Mouse (Mus musculus) cerebellum, adult 11-12 months (tissue): ENCODE measurements at regions not wholly inside any gene's neighbourhood (a gene's known extent, or its start where the extent isn't known, plus 50 kb on each side); places are given as distances from the start of the nearest gene placed in this dataset.
"Not testable (repeated sequence)": the region's sequence is repeated elsewhere in the genome, so short reads cannot be mapped to it uniquely, and the experiment has no call there.

Experiments used
- DNase-seq: peaks from one replicate; pipeline ENCODE4 v3.0.0; 2022

- DNase-seq = no peak
Measured at GRCm38 (mm10) chr10:96685991-96686601, 69.3 kb downstream of the Btg1 start.

DNA sequence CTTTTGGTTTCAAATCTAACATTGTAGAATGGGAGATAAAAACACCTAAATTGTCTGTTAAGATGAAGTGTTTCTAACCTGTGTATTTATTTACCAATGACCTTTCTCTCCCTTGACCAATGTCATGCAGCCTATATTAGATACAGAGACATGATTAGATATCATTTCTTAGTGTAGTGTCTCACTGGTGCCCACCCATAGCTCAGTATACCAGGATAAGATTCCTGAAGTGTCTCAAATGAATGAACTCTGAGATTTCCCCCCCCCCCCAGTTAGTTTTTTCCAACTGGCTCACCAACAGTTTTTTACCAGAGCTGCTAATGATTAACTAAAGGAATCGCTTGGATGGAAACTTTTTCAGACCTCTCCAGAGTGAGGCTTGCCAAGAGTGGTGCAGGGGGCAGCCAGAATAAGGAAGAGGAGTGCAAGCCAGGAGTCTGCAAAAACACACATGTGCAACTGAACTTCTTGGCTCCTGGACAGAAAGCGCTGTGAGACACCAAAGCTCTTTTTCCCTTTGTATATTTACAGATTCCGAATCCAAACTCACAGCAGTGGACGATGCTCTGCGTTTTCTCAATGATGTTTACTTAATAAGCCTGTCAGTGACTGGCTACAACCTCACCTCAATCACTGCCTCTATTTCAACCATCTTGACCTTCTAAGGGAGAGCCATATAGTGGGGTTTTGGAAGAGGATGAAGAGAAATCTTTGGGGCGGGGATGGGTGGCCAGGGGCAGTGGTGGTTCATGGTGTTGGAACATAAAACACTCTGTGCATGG lies 70.0 kb downstream of the Btg1 start:
- no peak for DNase-seq

GRCm38 (mm10) chr10:96687441-96687772 lies 70.6 kb downstream of the Btg1 start:
- DNase-seq = no peak

- no peak for DNase-seq
Measured at GRCm38 (mm10) chr10:96689976-96690867, 73.4 kb downstream of the Btg1 start.

- no peak for DNase-seq
Measured at GRCm38 (mm10) chr10:96690868-96691302, 74.1 kb downstream of the Btg1 start.

- no peak for DNase-seq
Measured at GRCm38 (mm10) chr10:96691319-96691870, 74.6 kb downstream of the Btg1 start.

- no peak for DNase-seq
Measured at GRCm38 (mm10) chr10:96692821-96693220, 76.0 kb downstream of the Btg1 start.

DNA sequence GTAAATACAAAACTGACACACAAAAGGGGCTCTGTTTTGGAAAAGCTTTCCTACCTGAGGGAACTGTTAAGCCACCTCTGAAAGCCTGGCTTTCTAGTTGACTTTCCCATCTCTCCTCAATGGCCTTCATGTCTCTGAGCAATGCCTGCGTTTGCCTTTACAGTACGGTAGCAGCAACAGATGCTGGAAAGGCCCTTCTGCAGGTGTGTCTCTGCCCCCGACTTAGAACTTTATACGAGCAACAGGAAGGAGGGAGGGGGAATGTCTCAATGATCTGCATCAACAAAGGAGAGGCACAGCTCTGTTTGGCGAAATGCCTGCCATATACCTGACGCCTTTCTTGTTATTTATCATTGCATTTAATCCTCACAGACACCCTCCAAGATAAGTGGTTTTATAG lies 77.0 kb downstream of the Btg1 start:
- DNase-seq = no peak

GRCm38 (mm10) chr10:96696571-96696970 lies 79.8 kb downstream of the Btg1 start:
- no peak for DNase-seq

- peak; percentile 25 for DNase-seq
Measured at GRCm38 (mm10) chr10:96697781-96698180, 81.0 kb downstream of the Btg1 start.

DNA sequence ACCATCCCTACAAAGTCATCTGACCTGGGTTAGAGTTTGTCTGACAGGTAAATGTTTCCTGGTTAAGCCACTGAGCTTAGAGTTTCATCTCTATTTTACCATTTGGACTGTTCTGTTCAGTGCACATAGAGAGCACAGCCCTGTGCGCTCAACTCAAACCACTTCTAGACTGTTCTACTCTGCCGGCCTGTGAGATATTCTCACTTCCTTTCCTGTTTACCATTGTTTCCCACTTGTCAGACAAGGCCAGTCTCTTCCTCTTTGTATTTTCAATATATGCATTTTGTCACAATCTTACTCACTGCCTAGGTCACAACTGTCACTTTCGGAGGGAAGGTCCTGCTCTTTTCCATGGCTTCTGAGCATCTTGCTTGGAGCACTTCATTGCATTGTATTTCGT lies 89.8 kb downstream of the Btg1 start:
- no peak for DNase-seq

DNA sequence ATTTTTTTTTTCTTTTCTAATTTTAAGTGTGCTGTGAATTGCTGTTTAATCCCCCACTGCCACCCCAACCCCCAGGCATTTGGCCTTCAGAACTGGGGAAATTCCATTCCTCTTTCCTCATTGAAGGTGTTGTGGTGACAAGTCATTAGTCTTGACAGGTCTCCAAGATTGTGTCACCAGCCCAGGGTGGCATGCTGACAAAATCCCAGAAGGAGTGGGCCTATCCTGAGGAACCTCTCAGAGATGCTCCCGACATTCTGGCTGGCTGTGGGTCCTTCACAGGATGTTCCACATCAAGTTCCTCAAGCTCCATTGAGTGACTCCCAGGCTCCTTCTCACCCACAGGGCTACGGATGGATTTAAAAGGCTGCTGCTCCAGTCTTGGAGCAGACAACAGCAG lies 91.7 kb downstream of the Btg1 start:
- no peak for DNase-seq

DNA sequence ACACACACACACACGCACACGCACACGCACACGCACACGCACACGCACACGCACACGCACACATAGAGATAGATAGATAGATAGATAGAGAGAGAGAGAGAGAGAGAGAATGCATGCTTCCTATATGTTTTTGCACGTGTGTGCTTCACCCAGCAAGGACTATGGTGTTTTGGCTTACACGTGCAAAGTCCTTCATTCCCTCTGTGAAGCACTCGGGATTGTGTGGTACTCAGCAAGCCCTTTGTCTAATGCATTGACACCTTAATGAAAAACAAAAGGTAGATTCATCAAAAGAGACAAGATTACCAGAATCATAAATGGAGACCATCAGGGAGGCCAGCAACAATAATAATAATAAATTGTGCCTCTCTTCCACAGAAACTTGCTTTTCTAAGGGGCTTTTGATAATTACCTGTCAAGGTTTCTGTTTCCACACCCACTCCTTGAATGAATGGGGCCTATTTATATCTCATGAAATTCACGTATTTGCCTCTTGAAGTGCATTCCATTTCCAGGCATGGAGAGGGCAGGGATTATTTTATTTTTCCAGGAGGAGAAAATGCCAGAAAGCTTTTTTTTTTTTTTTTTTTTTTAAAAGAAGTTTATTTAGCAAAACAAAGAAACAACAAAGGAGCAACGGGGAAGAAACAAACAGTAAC lies 93.0 kb downstream of the Btg1 start:
- no peak for DNase-seq

DNA sequence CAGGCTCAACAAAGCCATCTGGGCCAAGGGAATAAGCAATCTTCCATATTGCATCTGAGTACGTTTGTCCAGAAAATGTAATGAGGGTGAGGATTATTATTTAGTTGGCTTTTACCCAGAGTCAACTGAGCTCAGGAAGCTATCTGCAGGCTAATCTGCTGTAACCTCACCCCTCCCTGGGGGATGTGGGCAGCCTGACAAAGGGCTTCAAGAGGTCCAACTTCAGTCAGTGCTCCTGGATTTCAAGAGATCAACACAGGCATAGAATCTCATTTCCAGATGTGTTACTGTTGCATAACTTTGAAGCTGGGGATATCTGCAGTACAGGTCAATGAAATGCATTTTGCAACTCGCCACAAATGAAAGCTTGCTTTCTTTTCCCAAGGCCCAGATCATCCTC lies 95.2 kb downstream of the Btg1 start:
- no peak for DNase-seq

- no peak for DNase-seq
Measured at GRCm38 (mm10) chr10:96714702-96715101, 97.9 kb downstream of the Btg1 start.

DNA sequence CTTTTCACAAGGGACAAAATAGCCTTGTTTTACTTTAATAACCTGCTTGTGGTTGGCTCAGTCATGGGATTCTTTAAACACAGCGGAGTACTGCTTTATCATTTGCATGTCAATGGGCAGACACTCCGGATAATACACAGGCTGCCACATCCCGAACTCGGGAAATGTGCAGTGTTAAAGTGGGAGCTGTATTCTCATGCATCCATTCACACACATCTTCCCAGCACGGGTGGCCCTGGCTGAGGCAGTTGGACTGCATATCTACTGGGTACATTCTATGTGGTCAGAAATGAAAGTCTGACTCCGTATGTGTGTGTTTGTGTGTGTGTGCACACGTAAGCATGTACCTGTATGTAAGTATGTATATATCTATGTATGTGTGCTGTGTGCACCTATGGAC lies 100.5 kb downstream of the Btg1 start:
- DNase-seq = no peak

GRCm38 (mm10) chr10:96718706-96719105 lies 101.9 kb downstream of the Btg1 start:
- not testable (repeated sequence) for DNase-seq

- no peak for DNase-seq
Measured at GRCm38 (mm10) chr10:96720281-96720711, 103.5 kb downstream of the Btg1 start.

GRCm38 (mm10) chr10:96720956-96721688 lies 104.3 kb downstream of the Btg1 start:
- DNase-seq = no peak

- peak; percentile 49 for DNase-seq
Measured at GRCm38 (mm10) chr10:96722491-96722890, 105.7 kb downstream of the Btg1 start.

- DNase-seq = no peak
Measured at GRCm38 (mm10) chr10:96723071-96723470, 106.3 kb downstream of the Btg1 start.
